Mouse (Mus musculus) 3134 (cell line): ENCODE data around the gene Alg12.

Experiments used
- DNase-seq: peaks from one replicate; pipeline ENCODE4 v3.0.0-alpha.2; 2011; ENCODE audit warnings: low spot score; ENCODE audit not compliant: insufficient read length; ENCODE audit errors: extremely low read depth

Alg12 gene

DNA sequence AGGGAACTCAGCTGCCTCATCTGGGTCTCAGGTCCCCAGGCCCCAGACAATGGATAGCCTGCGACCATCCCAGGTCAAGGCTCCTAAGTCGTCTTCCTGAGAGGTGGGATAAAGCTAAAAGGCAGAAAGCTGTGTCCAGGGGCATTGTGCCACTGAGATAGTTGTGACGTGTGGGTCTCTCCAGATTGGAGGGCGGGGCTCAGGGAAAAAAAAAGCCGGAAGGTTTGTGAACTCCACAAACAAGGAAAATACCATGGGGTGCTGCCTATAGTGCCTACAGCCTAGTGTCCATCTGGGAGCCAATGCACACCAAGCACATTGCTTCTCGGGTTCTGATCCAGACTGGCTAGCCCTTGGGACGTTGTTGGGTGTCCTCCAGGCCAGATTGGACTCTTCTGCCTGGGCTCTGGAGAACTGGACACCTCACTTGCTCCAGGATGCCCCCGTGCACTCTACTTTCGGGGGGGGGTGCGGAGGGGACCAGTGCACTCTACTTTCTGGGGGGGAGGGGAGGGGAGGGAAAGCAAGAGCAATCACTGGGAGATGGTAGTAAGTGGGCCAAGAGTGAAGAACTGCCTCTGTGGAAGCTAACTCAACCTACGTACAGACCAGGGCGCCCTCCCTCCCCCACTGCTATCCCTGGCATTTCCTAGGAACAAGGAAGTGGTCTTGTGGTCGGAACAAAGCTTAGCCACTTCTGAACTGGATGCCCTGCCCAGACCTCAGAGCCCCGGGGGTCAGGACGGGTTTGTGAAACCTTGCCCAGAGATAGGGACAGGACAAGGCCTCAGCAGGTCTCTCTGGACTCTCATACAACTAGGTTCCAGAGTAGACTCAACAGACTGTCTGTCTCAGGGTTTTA lies 36.1 kb upstream of the Alg12 start:
- peak; percentile 72 for DNase-seq

DNA sequence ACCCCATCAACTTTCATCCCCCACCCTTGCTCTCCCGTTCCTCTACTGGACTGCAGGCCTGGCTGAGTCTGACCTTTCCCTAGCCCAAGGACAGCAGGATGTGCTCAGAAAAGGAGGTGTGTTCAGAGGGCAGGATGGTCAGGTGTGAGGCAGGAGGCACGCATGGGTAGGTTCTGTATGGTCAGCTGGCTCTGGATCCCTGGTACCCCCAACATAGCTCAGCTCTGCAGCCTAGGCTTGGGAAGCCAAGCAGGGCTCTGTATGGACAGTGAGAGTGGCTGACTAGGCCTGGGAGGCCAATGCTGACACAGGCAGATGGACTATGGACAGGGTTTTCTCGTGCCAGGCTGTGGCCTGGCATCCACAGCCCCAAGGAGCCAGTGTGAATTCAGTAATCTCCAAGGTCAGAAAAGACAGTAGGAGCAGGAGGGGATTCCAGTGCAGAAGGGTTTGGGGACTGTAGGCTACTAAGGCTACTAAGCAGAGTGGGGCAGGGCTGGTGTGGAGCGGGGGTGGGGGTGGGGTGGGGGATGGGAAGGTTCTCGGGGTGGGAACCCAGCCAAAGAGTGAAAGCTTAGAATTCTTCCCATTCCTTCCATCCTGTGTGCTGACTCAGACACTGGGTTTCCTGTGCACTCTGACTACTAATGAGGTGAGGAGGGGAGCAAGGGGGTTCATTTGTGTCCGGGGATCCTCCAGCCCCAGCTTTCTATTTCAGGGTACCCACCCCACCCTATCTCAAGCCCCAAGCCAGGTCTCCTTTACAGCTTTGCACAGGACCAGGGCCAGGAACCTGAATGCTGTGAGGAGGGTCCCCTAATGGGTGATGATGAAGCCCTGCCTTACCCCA lies 35.2 kb upstream of the Alg12 start:
- peak; percentile 64 for DNase-seq

- DNase-seq: no peak
Observed at GRCm38 (mm10) chr15:88853106-88853505, 34.0 kb upstream of the Alg12 start.

DNA sequence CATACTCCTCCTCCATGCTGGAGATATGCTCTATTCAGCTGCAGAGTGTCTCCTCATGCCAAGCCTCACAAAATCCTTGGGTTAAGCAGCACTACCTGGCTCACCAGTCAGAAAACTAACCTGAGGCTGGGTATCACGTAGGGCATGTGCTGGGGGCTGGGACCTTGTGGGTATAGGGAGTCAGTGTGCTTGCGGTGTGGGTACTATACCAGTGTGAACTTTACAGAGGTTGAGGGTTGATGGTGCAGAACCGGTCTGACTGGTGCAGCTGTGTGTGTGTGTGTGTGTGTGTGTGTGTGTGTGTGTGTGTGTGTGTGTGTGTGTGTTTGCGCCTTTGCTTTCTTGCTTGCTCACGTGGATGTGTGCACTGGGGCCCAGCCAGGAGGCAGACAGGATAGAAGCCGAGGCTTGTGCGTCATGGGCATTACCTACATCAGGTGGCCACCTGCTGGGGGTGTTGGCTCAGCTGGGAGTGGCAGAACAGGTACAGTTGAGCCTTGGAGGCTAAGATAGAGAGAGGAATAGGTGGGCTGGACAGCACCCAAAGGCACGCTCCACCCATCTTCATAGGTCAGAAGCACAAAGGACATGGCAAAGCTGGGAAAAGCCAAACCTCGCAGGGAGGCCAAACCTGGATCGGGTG lies 32.5 kb upstream of the Alg12 start:
- no peak for DNase-seq

DNA sequence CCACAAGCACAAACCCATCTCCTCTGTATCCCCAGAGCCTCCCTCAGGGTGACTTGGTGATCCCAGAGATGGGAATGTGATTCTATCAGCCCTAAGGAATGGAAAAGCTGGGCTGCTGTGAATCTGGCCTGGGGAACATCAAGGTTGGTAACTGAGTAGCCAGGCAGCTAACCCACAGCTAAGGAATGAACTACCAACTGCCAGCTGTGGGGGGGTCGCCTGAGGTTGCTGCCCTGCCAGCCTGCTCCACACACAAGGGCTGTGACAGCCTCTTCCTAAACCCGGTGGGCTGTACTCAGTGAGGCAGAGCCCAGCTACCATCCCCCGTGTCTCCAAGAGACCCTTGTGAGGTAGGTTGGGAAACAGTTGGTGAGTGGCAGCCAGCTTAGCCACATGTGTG lies 32.0 kb upstream of the Alg12 start:
- no peak for DNase-seq

DNA sequence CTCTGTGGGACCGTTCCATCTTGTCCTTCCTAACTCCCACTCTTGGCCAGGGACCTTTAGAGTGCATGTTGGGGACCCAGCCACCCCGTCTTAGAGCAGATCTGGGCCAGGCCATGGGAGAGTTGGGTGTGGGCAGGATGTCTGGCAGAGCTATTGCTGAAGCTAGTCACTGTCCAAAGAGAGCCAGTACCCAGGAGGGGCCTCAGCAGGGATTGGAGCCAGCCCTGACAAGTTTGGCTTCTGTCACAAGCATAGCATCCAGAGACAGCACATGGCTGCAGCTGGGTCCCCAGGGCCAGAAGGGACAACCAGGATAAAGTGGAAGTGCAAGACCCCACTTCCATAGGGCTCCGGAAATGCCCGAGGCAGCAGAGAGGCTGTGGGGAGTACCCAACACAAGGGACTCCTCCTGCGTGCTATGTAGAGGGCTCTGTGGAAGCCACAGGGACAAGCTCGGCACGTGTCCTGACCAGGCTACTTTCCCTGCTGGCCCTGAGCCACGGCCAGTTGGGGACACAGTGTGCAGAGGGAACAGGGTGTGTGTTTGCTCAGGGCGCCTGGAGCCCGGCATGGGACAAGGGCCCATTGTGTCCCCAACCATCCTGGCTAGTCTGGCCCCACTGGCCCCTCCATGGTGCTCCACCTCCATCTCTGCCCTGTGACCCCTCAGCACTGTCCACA lies 31.2 kb upstream of the Alg12 start:
- peak; percentile 66 for DNase-seq

GRCm38 (mm10) chr15:88849621-88850020 lies 30.5 kb upstream of the Alg12 start:
- no peak for DNase-seq

GRCm38 (mm10) chr15:88848661-88849060 lies 29.5 kb upstream of the Alg12 start:
- no peak for DNase-seq

DNA sequence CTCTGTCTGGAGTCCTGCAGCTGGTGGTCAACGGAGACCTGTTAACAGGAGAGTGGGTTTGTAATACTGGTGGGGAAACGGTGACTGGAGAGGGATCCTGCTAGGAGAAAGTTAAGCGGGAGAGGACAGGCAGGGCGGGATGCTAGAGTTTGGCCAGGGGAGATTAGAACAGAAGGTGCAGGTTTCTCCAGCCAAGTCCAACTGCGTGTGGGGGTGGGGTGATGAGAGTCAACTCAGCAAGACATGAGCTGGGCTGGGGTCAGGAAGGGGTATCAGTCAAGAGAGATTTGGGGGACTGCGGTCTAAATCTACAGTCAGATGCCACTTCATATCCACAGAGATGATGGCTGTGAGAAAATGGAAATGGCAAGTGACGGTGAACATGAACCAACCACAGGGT lies 25.8 kb upstream of the Alg12 start:
- no peak for DNase-seq

GRCm38 (mm10) chr15:88843486-88844097 lies 24.5 kb upstream of the Alg12 start:
- peak; percentile 73 for DNase-seq

DNA sequence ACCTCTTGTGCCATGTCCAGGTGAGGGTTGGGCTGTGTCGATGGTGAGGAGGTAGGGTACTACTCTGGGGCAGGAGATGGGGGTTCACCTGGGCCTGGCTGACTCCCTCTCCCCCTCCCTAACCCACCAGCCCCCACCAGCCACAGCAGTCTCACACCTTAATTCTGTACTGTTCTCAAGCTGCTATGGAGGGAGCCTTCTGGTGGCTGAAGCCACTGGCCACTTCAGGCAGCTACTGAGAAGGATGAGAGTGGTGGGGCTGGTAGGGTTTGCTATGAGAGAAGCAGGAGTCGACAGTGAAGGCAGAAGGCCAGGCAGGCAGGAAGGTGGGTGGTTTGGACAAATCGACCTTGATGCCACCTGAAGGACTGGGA lies 23.2 kb upstream of the Alg12 start:
- DNase-seq: no peak

DNA sequence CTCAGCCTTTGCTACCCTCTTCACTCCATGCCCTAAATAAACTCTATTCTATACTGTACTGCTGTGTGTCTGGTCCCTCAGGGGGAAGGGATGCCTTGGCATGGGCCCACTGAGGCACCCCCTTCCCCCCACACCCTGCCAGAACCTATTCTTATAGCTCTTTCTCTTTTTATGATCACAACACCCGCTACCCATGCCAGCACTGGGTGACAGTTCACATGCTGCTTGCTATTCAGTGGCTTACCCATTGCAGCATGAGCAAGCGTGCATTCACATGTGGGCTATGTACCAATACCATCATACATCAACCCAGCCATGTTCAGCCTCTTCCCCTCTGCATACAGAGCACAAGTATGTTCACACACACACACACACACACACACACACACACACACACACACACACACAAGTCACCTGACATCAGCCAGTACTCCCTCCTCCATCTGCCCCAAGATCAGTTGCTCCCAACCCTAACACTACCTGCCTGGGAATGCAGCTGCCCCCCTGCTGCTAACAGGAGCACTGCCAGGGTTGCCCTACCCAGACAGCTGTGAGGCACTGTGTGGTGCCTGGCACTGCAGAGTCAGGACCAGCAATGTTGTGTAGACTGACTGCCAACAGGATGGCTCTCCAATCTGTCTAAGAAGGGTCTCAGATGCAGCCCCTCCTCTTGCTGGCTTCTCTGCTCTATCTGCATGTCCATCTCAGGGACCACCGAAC lies 22.6 kb upstream of the Alg12 start:
- no peak for DNase-seq

- DNase-seq: no peak
Observed at GRCm38 (mm10) chr15:88841160-88841559, 22.0 kb upstream of the Alg12 start.

- DNase-seq: no peak
Observed at GRCm38 (mm10) chr15:88840126-88840525, 21.0 kb upstream of the Alg12 start.

DNA sequence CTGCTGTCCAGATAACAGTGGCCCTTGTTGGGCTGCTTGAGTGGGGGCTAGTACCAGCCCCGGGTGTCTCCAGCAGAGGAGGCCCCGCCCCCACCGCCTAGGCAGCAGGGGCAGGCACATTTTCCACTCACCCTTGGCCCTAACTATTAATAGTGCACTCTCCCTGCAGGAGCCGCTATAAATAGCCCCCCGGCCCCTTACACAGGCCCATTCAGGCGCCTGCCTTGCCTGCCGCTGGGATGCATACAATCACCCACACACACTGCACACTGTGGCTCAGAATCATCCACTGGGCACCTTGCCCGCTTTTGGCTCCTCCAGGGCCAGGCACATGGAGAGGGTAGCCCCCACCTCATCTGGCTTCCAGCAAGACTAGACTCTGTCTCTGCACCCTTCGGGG lies 20.2 kb upstream of the Alg12 start:
- no peak for DNase-seq

DNA sequence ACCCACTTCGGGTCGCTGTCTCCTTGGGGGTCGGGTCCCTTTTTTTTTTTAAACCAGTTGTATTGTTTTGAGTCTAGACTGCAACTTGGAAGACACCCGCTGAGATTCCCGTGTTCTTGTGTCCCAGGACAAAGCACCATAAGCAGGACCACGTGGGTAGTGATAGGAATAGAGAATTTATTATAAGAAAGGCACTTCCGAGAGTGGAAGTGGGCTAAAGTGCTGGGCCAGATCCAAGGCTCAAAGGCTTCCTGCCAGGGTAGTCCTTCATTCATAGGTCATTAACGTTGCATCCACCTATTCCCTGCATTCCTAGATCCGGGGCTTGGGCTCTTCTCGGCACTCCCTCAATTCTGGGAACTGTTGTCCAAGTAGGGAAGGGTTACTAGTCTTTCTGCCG lies 18.9 kb upstream of the Alg12 start:
- no peak for DNase-seq

DNA sequence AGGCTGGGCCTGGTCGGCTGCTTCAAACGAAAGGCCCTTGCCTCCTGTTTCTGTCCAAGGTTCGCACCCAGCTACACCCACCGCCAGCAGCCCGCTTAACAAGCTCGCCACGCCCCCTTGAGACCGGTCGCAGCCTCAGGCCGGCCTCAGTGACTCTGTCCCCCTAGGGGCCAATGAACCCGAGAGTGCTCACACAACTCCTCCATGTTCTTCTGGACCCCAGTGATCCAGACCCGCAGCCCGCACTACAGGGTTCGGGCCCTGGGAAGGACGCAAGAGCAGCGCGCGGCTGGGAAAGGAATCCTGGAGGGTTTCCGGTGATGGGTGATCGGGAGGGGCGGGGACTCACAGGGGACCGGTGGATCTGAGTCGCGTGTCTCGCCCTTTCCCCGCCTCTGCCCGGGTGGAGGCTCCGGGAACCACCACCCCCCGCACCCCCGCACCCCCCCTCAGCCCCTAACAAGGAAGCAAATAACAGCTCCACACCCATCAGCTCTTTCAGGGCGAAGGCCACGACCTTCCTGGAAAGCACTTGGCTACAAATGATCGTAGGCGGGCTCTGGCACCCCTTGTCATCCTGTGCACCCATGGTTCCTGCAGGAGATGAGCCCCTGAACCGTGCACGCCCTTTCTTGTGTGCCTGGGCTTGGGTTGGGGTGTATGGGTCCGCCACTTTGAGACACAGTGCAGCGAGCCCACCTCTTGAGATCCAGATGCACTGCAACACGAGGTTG lies 18.2 kb upstream of the Alg12 start:
- DNase-seq: peak; percentile 88

DNA sequence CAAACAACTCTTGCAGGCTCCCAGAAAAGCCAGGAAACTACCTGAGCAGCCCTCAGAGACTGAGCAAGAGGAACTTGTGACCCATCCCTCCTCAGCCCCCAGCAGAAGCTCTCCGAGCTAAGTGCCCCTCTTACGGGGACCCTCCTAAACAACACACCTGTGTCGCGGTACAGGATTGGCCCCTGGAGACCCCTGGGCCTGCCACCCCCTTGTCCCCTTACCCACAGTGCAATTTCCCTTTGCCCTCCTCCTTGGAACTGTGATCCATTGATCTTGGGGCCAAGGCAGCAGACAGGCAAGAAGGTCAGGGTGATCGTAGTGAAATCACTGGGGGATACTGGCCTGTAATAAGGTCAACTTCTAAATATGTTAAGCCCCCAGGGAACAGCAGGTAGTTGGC lies 17.5 kb upstream of the Alg12 start:
- DNase-seq: no peak

DNA sequence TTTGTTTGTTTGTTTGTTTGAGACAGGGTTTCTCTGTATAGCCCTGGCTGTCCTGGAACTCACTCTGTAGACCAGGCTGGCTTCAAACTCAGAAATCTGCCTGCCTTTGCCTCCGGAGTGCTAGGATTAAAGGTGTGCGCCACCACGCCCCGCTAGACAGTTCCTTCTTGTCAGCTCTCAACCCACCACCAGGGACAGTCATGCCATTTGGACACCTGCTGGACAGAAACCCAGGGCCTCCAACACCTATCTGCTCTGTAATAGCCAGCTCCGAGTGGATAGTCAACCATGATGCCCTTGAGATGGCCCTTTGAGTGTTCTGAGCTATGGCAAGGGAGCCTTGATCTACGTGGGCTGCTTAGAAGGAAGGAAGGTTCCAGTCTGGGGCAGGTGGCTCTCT lies 16.9 kb upstream of the Alg12 start:
- DNase-seq: no peak
